Mouse (Mus musculus) ES-E14 (cell line): ENCODE measurements at regions not wholly inside any gene's neighbourhood (a gene's known extent, or its start where the extent isn't known, plus 50 kb on each side); places are given as distances from the start of the nearest gene placed in this dataset.

Source experiments
- CHD2 ChIP-seq: IDR thresholded peaks from 2 replicates; pipeline ENCODE4 v1.6.1; 2014; ENCODE audit warnings: mild to moderate bottlenecking, low read depth, low read length, inconsistent platforms
- HCFC1 ChIP-seq: IDR thresholded peaks from 2 replicates; pipeline ENCODE4 v1.6.1; 2012; ENCODE audit warnings: low read length, inconsistent platforms, borderline replicate concordance; ENCODE audit not compliant: insufficient read depth
- ZC3H11A ChIP-seq: IDR thresholded peaks from 2 replicates; pipeline ENCODE4 v1.6.1; 2012; ENCODE audit warnings: low read depth, mild to moderate bottlenecking, inconsistent platforms, low read length, borderline replicate concordance

DNA sequence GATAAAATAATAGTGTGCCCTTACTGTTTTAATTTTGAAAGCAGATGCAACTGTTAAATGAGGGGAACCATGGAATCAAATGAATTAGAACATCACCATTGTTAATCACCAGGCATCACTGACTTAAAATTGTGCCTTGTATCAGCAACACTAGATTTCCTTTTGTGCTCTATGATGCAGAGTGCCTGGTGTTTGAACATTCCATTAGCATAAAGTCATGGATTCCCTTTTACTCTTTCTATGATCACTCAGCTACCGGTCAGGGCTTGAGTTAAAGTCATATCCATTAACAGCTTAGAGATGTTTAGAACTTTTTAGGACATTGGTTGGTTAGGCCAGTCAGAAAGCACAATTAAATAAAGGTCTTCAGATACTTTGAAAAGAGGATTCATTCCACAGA is 180.3 kb upstream of the Pitrm1 start:
- TF ChIP-seq CHD2, result no peak
- TF ChIP-seq ZC3H11A, result no peak
- TF ChIP-seq HCFC1, result no peak
